Mouse (Mus musculus) ES-Bruce4 (cell line): ENCODE data around the gene Slc45a1. TPM values are rescaled to one million over a fixed set of nuclear protein-coding genes. Genes with fewer than 3 reads are reported as not detected.
A peak's percentile ranks its signal among the peaks of the same experiment; 100 is the strongest.

Source experiments
- H3K27ac ChIP-seq: 2 replicates; pipeline ENCODE4 v1.5.1; 2012; ENCODE audit warnings: low read length, inconsistent platforms; ENCODE audit not compliant: insufficient read depth
- H3K27me3 ChIP-seq: 2 replicates; pipeline ENCODE4 v1.6.1; 2012; ENCODE audit warnings: mild to moderate bottlenecking, low read length, inconsistent platforms; ENCODE audit not compliant: control insufficient read depth, poor library complexity, insufficient read depth, severe bottlenecking
- H3K36me3 ChIP-seq: 2 replicates; pipeline ENCODE4 v1.6.1; 2012; ENCODE audit warnings: inconsistent platforms, mild to moderate bottlenecking, low read length, moderate library complexity; ENCODE audit not compliant: control insufficient read depth, poor library complexity, insufficient read depth, severe bottlenecking
- H3K4me1 ChIP-seq: one replicate; pipeline ENCODE4 v1.8.1; 2011; ENCODE audit warnings: low read length; ENCODE audit not compliant: control insufficient read depth, insufficient read depth
- H3K4me3 ChIP-seq: 2 replicates; pipeline ENCODE4 v1.5.1; 2011; ENCODE audit warnings: low read depth, mild to moderate bottlenecking, low read length
- H3K9ac ChIP-seq: 2 replicates; pipeline ENCODE4 v1.6.1; 2012; ENCODE audit warnings: low read depth, mild to moderate bottlenecking, inconsistent platforms; ENCODE audit not compliant: poor library complexity, severe bottlenecking
- H3K9me3 ChIP-seq: replicated peaks from 2 replicates; pipeline ENCODE4 v1.6.1; 2012; ENCODE audit warnings: mild to moderate bottlenecking, low read length, inconsistent platforms; ENCODE audit not compliant: control insufficient read depth, poor library complexity, insufficient read depth, severe bottlenecking
- CTCF ChIP-seq: IDR thresholded peaks from one replicate; pipeline ENCODE4 v1.8.1; 2011; ENCODE audit warnings: low read depth, low read length
- EP300 ChIP-seq: IDR thresholded peaks from 2 replicates; pipeline ENCODE4 v1.6.1; 2011; ENCODE audit warnings: low read depth, low read length; ENCODE audit not compliant: insufficient read depth
- POLR2A ChIP-seq: IDR thresholded peaks from one replicate; pipeline ENCODE4 v1.8.1; 2011; ENCODE audit warnings: low read length; ENCODE audit not compliant: insufficient read depth
- polyA plus RNA-seq: library from polyadenylated mRNA; stranded (reverse); fragments of >200 nt; gene quantifications from 2 replicates; pipeline ENCODE4 v1.2.4, GENCODE M21; 2011; ENCODE audit warnings: low read depth; ENCODE audit not compliant: missing spikeins, insufficient read depth, insufficient read length

The Slc45a1 gene
- polyA plus RNA-seq, 1 experiment, result 0.90 TPM

DNA sequence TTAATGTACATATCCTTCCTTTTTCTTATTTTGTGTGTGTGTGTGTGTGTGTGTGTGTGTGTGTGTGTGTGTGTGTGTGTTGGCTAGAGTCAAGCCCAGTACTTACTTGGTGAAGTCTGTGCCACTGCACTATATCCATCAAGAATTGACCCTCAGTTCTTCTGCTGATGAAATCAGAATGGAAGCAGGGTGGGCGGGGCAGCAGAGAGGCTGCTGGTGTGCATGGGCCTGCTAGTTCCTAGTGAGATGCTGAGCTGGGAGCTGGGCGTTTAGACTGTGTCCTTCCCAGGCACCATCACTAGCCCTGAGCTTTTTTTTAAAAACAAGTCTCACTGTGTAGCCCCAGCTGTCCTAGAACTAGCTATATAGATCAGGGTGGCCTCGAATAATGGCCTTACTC lies 56.9 kb downstream of the Slc45a1 start:
- H3K27me3 ChIP-seq, result no peaks in the 10 kb centered on the region
- no peaks in the 10 kb centered on the region for H3K36me3 ChIP-seq
- no peak overlapping the region for H3K27ac ChIP-seq
- H3K4me3 ChIP-seq, result no peak overlapping the region
- no peaks in the 10 kb centered on the region for H3K9me3 ChIP-seq
- no peak overlapping the region for H3K9ac ChIP-seq
- no peak for TF ChIP-seq CTCF
- TF ChIP-seq EP300, result no peak
- TF ChIP-seq POLR2A, result no peak
- peaks cover 6% of the 10 kb centered on the region for H3K4me1 ChIP-seq

DNA sequence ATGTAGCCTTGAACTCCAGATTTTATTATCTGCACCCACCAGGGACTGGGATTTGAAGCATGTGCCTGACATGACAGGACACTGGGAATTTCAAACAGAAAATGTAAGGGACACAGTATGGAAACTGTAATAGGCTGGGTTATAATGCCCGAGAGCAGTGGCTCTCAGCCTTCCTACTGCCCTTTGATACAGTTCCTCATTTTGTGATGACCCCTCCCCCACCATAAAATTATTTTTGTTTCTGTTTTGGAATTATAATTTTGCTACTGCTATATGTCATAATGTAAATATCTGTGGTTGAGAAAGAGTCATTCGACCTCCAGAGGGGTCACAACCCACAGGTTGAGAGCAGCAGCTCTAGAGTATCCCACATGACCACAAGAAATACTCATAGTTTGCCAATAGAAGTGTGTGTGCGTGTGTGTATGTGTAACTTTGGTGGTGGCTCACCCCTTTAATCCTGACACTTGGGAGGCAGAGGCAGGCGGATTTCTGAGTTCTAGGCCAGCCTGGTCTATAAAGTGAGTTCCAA lies 57.6 kb downstream of the Slc45a1 start:
- Histone ChIP-seq H3K9me3 (no peaks in the 10 kb centered on the region), H3K27me3 (no peaks in the 10 kb centered on the region), H3K9ac (no peak overlapping the region), H3K27ac (no peak overlapping the region), H3K36me3 (no peaks in the 10 kb centered on the region), H3K4me3 (no peak overlapping the region), H3K4me1 (peaks cover 4% of the 10 kb centered on the region)
- TF ChIP-seq EP300, result no peak
- TF ChIP-seq POLR2A, result no peak
- TF ChIP-seq CTCF, result no peak

DNA sequence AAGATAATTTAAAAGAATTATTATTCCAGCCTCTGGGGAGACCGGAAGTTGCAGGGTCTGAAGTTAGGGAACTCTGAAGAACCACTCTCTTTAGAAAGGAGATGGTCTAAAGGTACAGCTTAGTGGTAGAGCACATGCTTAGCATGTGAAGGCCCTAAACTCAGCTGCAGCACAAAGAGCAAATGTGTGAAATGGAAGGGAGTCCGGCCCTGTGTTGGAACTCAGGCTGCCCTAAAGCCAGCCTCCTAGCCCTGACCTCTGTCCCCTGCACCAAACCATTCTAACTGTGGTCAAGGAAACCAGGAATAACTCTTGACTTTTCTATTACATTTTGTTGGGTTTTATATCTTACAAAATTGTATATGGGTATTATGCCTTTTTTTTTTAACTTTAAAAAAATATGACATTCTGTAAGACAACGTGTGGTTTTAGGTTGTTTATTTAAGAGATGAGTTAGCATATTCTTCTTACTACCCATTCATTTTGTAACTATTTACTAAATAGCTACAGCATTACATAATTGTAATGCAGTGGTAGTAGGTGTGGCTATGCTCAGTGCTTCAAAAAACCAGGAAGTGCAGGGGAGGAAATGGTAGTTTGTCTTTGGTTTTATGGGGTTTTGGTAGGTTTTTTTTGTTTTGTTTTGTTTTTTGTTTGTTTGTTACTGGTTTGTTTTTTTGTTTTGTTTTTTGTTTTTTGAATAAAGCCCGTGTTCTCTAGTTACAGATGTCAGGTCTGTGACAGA lies 58.3 kb downstream of the Slc45a1 start:
- no peak for TF ChIP-seq CTCF
- TF ChIP-seq EP300, result no peak
- TF ChIP-seq POLR2A, result no peak
- H3K36me3 ChIP-seq, result no peaks in the 10 kb centered on the region
- H3K9ac ChIP-seq, result no peak overlapping the region
- no peaks in the 10 kb centered on the region for H3K27me3 ChIP-seq
- no peak overlapping the region for H3K27ac ChIP-seq
- no peaks in the 10 kb centered on the region for H3K9me3 ChIP-seq
- H3K4me3 ChIP-seq, result no peak overlapping the region
- peaks cover 3% of the 10 kb centered on the region for H3K4me1 ChIP-seq

DNA sequence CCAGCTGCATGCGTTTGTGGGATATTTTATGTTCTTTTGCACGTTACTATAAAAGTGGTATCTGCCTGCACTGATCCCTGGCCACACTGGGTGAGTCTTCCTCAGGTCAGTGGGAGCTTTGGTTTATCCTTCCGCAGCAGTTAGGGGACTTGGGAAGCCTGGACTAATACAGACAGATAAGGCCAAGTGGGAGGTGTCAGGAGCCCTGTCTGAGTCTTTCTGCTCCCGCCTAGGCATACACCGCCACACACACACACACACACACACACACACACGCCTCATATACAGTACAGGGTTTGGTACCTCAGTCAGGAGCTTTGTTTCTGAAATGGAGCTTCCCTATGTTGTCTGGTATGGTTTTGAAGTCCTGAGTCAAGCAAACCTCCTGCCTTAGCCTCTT lies 59.9 kb downstream of the Slc45a1 start:
- Histone ChIP-seq H3K9me3 (no peaks in the 10 kb centered on the region), H3K27ac (peak overlapping the region; percentile 50), H3K27me3 (no peaks in the 10 kb centered on the region), H3K4me1 (peaks cover 3% of the 10 kb centered on the region), H3K36me3 (no peaks in the 10 kb centered on the region), H3K9ac (no peak overlapping the region), H3K4me3 (no peak overlapping the region)
- TF ChIP-seq EP300 (no peak), POLR2A (no peak), CTCF (no peak)

DNA sequence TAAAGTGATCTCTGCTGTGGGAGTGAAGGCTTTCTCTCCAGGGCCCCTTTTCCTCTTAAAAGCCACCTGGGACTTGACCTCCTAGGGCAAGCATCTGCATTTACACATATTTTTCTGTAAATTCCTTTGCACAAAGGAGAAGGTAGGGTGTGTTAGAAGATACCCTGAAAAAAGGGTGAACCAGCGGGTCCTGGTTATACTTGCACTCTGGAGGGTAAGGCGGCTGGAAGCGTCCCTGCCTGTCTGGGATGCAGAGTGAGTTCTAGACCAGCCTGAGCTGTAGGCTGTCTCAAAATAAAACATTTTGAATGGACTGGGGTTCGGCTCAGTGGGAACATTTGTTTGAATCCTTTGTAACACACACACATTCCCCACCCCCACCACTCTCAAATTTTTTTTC lies 60.4 kb downstream of the Slc45a1 start:
- Histone ChIP-seq H3K9me3 (no peaks in the 10 kb centered on the region), H3K9ac (no peak overlapping the region), H3K4me1 (peaks cover 3% of the 10 kb centered on the region), H3K36me3 (no peaks in the 10 kb centered on the region), H3K4me3 (no peak overlapping the region), H3K27ac (peak overlapping the region; percentile 50), H3K27me3 (no peaks in the 10 kb centered on the region)
- TF ChIP-seq EP300 (no peak), POLR2A (no peak), CTCF (no peak)

DNA sequence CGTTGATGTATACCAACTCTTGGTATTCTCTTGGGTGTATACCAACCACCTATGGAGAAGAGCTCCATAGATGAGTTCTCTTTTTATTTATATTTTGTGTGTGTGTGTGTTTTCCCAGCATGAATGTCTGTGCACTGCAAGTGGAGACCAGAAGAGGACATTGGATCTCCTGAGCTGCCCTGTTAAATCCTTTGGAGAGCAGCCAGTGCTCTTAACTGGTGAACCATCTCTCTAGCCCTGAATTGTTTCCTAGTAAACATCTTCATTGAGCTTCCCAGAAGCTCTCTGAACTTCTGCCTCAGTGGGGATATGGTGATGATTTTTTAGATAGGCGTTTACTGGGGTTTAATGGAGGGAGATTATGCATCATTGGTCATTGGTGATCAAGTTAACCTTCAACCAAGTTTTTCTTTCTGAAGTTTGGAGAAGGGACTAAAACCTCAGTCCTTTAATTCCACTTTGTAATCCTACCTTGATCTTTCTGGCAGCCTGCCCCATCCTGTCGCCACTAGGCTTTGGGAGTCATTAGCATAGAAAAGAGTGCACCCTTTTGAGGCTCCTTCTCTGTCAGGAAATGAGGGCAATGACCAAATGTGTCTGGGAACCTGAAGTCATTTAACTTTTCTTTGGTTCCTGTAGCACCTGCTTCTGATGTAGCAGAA lies 61.2 kb downstream of the Slc45a1 start:
- Histone ChIP-seq H3K9me3 (no peaks in the 10 kb centered on the region), H3K36me3 (no peaks in the 10 kb centered on the region), H3K27ac (peak overlapping the region; percentile 50), H3K4me3 (no peak overlapping the region), H3K4me1 (peaks cover 3% of the 10 kb centered on the region), H3K27me3 (no peaks in the 10 kb centered on the region), H3K9ac (no peak overlapping the region)
- no peak for TF ChIP-seq POLR2A
- no peak for TF ChIP-seq EP300
- no peak for TF ChIP-seq CTCF
